Mouse (Mus musculus): ENCODE measurements around the gene Gabra5. TPM values are rescaled to one million over a fixed set of nuclear protein-coding genes. Genes with fewer than 3 reads are reported as not detected.

Gene Gabra5
- polyA plus RNA-seq, 1 experiment from 2014 or later = 0.07 TPM

GRCm38 (mm10) chr7:57502809-57503208 is 7.0 kb downstream of the Gabra5 start:
- Histone ChIP-seq H3K4me3 (ENCODE audit: low read depth, low read length) (no peak overlapping the region), H3K4me1 (ENCODE audit: insufficient read depth) (no peaks in the 10 kb centered on the region), H3K27me3 (ENCODE audit: insufficient read depth, low read length) (peaks cover 15% of the 10 kb centered on the region), H3K9ac (no peak overlapping the region), H3K4me2 (no peak overlapping the region), H3K27ac (ENCODE audit: low read depth) (no peak overlapping the region), H3K9me3 (ENCODE audit: low read depth, low read length) (no peaks in the 10 kb centered on the region), H3K36me3 (ENCODE audit: insufficient read depth) (no peaks in the 10 kb centered on the region)
- TF ChIP-seq CTCF (IDR thresholded peaks at IDR 0.05; ENCODE audit: low read depth) = no peak
- ATAC-seq (ENCODE audit: insufficient read depth) (no peak), DNase-seq (no peak)
- WGBS = 65% methylated on average over 4 of the region's 4 CpGs

GRCm38 (mm10) chr7:57491795-57492194 is 18.1 kb downstream of the Gabra5 start:
- DNase-seq = no peak
- ATAC-seq (ENCODE audit: insufficient read depth) = no peak
- H3K4me2 ChIP-seq = no peak overlapping the region
- no peaks in the 10 kb centered on the region for H3K9me3 ChIP-seq (ENCODE audit: low read depth, low read length)
- WGBS = 68% methylated on average over 4 of the region's 4 CpGs
- TF ChIP-seq CTCF (IDR thresholded peaks at IDR 0.05; ENCODE audit: low read depth) = no peak
- no peaks in the 10 kb centered on the region for H3K27me3 ChIP-seq (ENCODE audit: insufficient read depth, low read length)
- no peak overlapping the region for H3K27ac ChIP-seq (ENCODE audit: low read depth)
- H3K9ac ChIP-seq = no peak overlapping the region
- no peak overlapping the region for H3K4me3 ChIP-seq (ENCODE audit: low read depth, low read length)
- H3K36me3 ChIP-seq (ENCODE audit: insufficient read depth) = no peaks in the 10 kb centered on the region
- no peaks in the 10 kb centered on the region for H3K4me1 ChIP-seq (ENCODE audit: insufficient read depth)

- H3K27ac ChIP-seq (ENCODE audit: low read depth) = no peak overlapping the region
- H3K4me1 ChIP-seq (ENCODE audit: insufficient read depth) = no peaks in the 10 kb centered on the region
- WGBS = 55% methylated on average over 6 of the region's 6 CpGs
- H3K27me3 ChIP-seq (ENCODE audit: insufficient read depth, low read length) = no peaks in the 10 kb centered on the region
- H3K36me3 ChIP-seq (ENCODE audit: insufficient read depth) = no peaks in the 10 kb centered on the region
- ATAC-seq (ENCODE audit: insufficient read depth) = no peak
- no peak for DNase-seq
- H3K4me3 ChIP-seq (ENCODE audit: low read depth, low read length) = no peak overlapping the region
- no peaks in the 10 kb centered on the region for H3K9me3 ChIP-seq (ENCODE audit: low read depth, low read length)
- H3K4me2 ChIP-seq = no peak overlapping the region
- no peak overlapping the region for H3K9ac ChIP-seq
- TF ChIP-seq CTCF (IDR thresholded peaks at IDR 0.05; ENCODE audit: low read depth) = no peak
Measured at GRCm38 (mm10) chr7:57486907-57487306, 23.0 kb downstream of the Gabra5 start.

GRCm38 (mm10) chr7:57482896-57483295 is 27.0 kb downstream of the Gabra5 start:
- ATAC-seq (ENCODE audit: insufficient read depth) (no peak), DNase-seq (peak; percentile 61)
- H3K9ac ChIP-seq = no peak overlapping the region
- H3K27ac ChIP-seq (ENCODE audit: low read depth) = no peak overlapping the region
- H3K36me3 ChIP-seq (ENCODE audit: insufficient read depth) = no peaks in the 10 kb centered on the region
- TF ChIP-seq CTCF (IDR thresholded peaks at IDR 0.05; ENCODE audit: low read depth) = no peak; the same call in 1 of the 2 replicates
- no peaks in the 10 kb centered on the region for H3K9me3 ChIP-seq (ENCODE audit: low read depth, low read length)
- H3K27me3 ChIP-seq (ENCODE audit: insufficient read depth, low read length) = no peaks in the 10 kb centered on the region
- no peaks in the 10 kb centered on the region for H3K4me1 ChIP-seq (ENCODE audit: insufficient read depth)
- no peak overlapping the region for H3K4me2 ChIP-seq
- H3K4me3 ChIP-seq (ENCODE audit: low read depth, low read length) = no peak overlapping the region

- peak; percentile 68 for DNase-seq
- no peaks in the 10 kb centered on the region for H3K36me3 ChIP-seq (ENCODE audit: insufficient read depth)
- H3K4me2 ChIP-seq = no peak overlapping the region
- H3K27ac ChIP-seq (ENCODE audit: low read depth) = no peak overlapping the region
- no peak for ATAC-seq (ENCODE audit: insufficient read depth)
- no peak overlapping the region for H3K9ac ChIP-seq
- no peak overlapping the region for H3K4me3 ChIP-seq (ENCODE audit: low read depth, low read length)
- TF ChIP-seq CTCF (IDR thresholded peaks at IDR 0.05; ENCODE audit: low read depth) = peak; percentile 59
- no peaks in the 10 kb centered on the region for H3K9me3 ChIP-seq (ENCODE audit: low read depth, low read length)
- no peaks in the 10 kb centered on the region for H3K4me1 ChIP-seq (ENCODE audit: insufficient read depth)
- 75% methylated on average over 4 of the region's 4 CpGs for WGBS
- H3K27me3 ChIP-seq (ENCODE audit: insufficient read depth, low read length) = no peaks in the 10 kb centered on the region
Measured at GRCm38 (mm10) chr7:57473811-57474525, 35.9 kb downstream of the Gabra5 start.

GRCm38 (mm10) chr7:57471316-57471715 is 38.5 kb downstream of the Gabra5 start:
- Histone ChIP-seq H3K27ac (ENCODE audit: low read depth) (no peak overlapping the region), H3K27me3 (ENCODE audit: insufficient read depth, low read length) (no peaks in the 10 kb centered on the region), H3K4me3 (ENCODE audit: low read depth, low read length) (no peak overlapping the region), H3K4me1 (ENCODE audit: insufficient read depth) (no peaks in the 10 kb centered on the region), H3K36me3 (ENCODE audit: insufficient read depth) (no peaks in the 10 kb centered on the region), H3K9me3 (ENCODE audit: low read depth, low read length) (no peaks in the 10 kb centered on the region), H3K9ac (no peak overlapping the region), H3K4me2 (no peak overlapping the region)
- no peak for ATAC-seq (ENCODE audit: insufficient read depth)
- 86% methylated on average over 1 of the region's 1 CpGs for WGBS
- DNase-seq = no peak
- TF ChIP-seq CTCF (IDR thresholded peaks at IDR 0.05; ENCODE audit: low read depth) = no peak

GRCm38 (mm10) chr7:57460354-57460753 is 49.5 kb downstream of the Gabra5 start:
- no peaks in the 10 kb centered on the region for H3K4me1 ChIP-seq (ENCODE audit: insufficient read depth)
- 61% methylated on average over 5 of the region's 5 CpGs for WGBS
- DNase-seq (no peak), ATAC-seq (ENCODE audit: insufficient read depth) (no peak)
- no peaks in the 10 kb centered on the region for H3K9me3 ChIP-seq (ENCODE audit: low read depth, low read length)
- TF ChIP-seq CTCF (IDR thresholded peaks at IDR 0.05; ENCODE audit: low read depth) = peak; percentile 29; the same call in 1 of the 2 replicates
- H3K27ac ChIP-seq (ENCODE audit: low read depth) = no peak overlapping the region
- H3K4me3 ChIP-seq (ENCODE audit: low read depth, low read length) = no peak overlapping the region
- no peaks in the 10 kb centered on the region for H3K36me3 ChIP-seq (ENCODE audit: insufficient read depth)
- no peak overlapping the region for H3K9ac ChIP-seq
- H3K4me2 ChIP-seq = no peak overlapping the region
- no peaks in the 10 kb centered on the region for H3K27me3 ChIP-seq (ENCODE audit: insufficient read depth, low read length)

Data from lung, embryonic 14.5 days (tissue).